Mouse (Mus musculus): ENCODE results near the gene Cox20.

Cox20 gene

GRCm38 (mm10) chr1:178320038-178320722, 1.2 kb downstream of the Cox20 start:
- DNase-seq (ENCODE audit: low read depth, low spot score), result peak; percentile 49

GRCm38 (mm10) chr1:178320723-178321590, 2.0 kb downstream of the Cox20 start:
- DNase-seq (ENCODE audit: low read depth, low spot score), result peak; percentile 72

GRCm38 (mm10) chr1:178321730-178322357, 2.9 kb downstream of the Cox20 start:
- peak; percentile 70 for DNase-seq (ENCODE audit: low read depth, low spot score)

- DNase-seq (ENCODE audit: low read depth, low spot score), result no peak
Observed at GRCm38 (mm10) chr1:178323235-178323634, 4.3 kb downstream of the Cox20 start.

- no peak for DNase-seq (ENCODE audit: low read depth, low spot score)
Observed at GRCm38 (mm10) chr1:178324568-178324967, 5.6 kb downstream of the Cox20 start.

- peak; percentile 25 for DNase-seq (ENCODE audit: low read depth, low spot score)
Observed at GRCm38 (mm10) chr1:178326357-178326756, 7.4 kb downstream of the Cox20 start.

GRCm38 (mm10) chr1:178326950-178327349, 8.0 kb downstream of the Cox20 start:
- no peak for DNase-seq (ENCODE audit: low read depth, low spot score)

GRCm38 (mm10) chr1:178329017-178329416, 10.1 kb downstream of the Cox20 start:
- no peak for DNase-seq (ENCODE audit: low read depth, low spot score)

- DNase-seq (ENCODE audit: low read depth, low spot score), result no peak
Observed at GRCm38 (mm10) chr1:178329946-178330345, 11.0 kb downstream of the Cox20 start.

- DNase-seq (ENCODE audit: low read depth, low spot score), result peak; percentile 60
Observed at GRCm38 (mm10) chr1:178335860-178336261, 16.9 kb downstream of the Cox20 start.

GRCm38 (mm10) chr1:178336289-178336775, 17.4 kb downstream of the Cox20 start:
- peak; percentile 90 for DNase-seq (ENCODE audit: low read depth, low spot score)

- peak; percentile 24 for DNase-seq (ENCODE audit: low read depth, low spot score)
Observed at GRCm38 (mm10) chr1:178336777-178337481, 18.0 kb downstream of the Cox20 start.

GRCm38 (mm10) chr1:178337551-178338317, 18.8 kb downstream of the Cox20 start, which contains the start of gene Hnrnpu:
Gene Hnrnpu (minus strand): TSS chr1:178337797.
- DNase-seq (ENCODE audit: low read depth, low spot score), result peak; percentile 87

- peak; percentile 62 for DNase-seq (ENCODE audit: low read depth, low spot score)
Observed at GRCm38 (mm10) chr1:178338318-178338641, 19.4 kb downstream of the Cox20 start.

GRCm38 (mm10) chr1:178340213-178340612, 21.3 kb downstream of the Cox20 start:
- peak; percentile 62 for DNase-seq (ENCODE audit: low read depth, low spot score)

- DNase-seq (ENCODE audit: low read depth, low spot score), result no peak
Observed at GRCm38 (mm10) chr1:178341435-178341834, 22.5 kb downstream of the Cox20 start.

- no peak for DNase-seq (ENCODE audit: low read depth, low spot score)
Observed at GRCm38 (mm10) chr1:178342063-178342462, 23.1 kb downstream of the Cox20 start.

- no peak for DNase-seq (ENCODE audit: low read depth, low spot score)
Observed at GRCm38 (mm10) chr1:178342612-178343011, 23.7 kb downstream of the Cox20 start.

- peak; percentile 72 for DNase-seq (ENCODE audit: low read depth, low spot score)
Observed at GRCm38 (mm10) chr1:178344071-178344805, 25.3 kb downstream of the Cox20 start.

- DNase-seq (ENCODE audit: low read depth, low spot score), result no peak
Observed at GRCm38 (mm10) chr1:178350792-178351191, 31.9 kb downstream of the Cox20 start.
